Mouse (Mus musculus) thymus, adult 18-20 months (tissue): Measurements from ENCODE around the gene Cd300ld2.
"Not testable (repeated sequence)": the region's sequence is repeated elsewhere in the genome, so short reads cannot be mapped to it uniquely, and the experiment has no call there.

Experiments used
- DNase-seq, 2 experiments: peaks; one replicate each; pipeline ENCODE4 v3.0.0; 2022; ENCODE audit warnings: mixed read lengths in 2 of 2

The Cd300ld2 gene

GRCm38 (mm10) chr11:115016093-115016492, at the start of gene Cd300ld2:
Gene Cd300ld2 (minus strand): TSS chr11:115016193.
- not testable (repeated sequence) for DNase-seq

- DNase-seq: no peak
These were observed 46.1 kb upstream of the Cd300ld2 start, which contains the start of gene Cd300e for GRCm38 (mm10) chr11:115062077-115062476. Gene Cd300e (minus strand): TSS chr11:115062177.

- no peak for DNase-seq
These were observed 43.8 kb upstream of the Cd300ld2 start for GRCm38 (mm10) chr11:115059797-115060196.

GRCm38 (mm10) chr11:115058701-115059100, 42.7 kb upstream of the Cd300ld2 start:
- no peak for DNase-seq

- no peak for DNase-seq
These were observed 38.5 kb upstream of the Cd300ld2 start for GRCm38 (mm10) chr11:115054537-115054936.

GRCm38 (mm10) chr11:115052991-115053390, 37.0 kb upstream of the Cd300ld2 start:
- DNase-seq: no peak

- no peak for DNase-seq
These were observed 36.2 kb upstream of the Cd300ld2 start for GRCm38 (mm10) chr11:115052206-115052605.

- no peak for DNase-seq
These were observed 33.4 kb upstream of the Cd300ld2 start for GRCm38 (mm10) chr11:115049282-115049895.

GRCm38 (mm10) chr11:115048259-115048658, 32.3 kb upstream of the Cd300ld2 start, which contains the start of gene Cd300ld3:
Gene Cd300ld3 (minus strand): TSS chr11:115048409.
- DNase-seq: no peak

GRCm38 (mm10) chr11:115037669-115038068, 21.7 kb upstream of the Cd300ld2 start, which contains the start of gene Cd300ld5:
Gene Cd300ld5 (minus strand): TSS chr11:115037769.
- DNase-seq: not testable (repeated sequence)

- not testable (repeated sequence) for DNase-seq
These were observed 10.9 kb upstream of the Cd300ld2 start, which contains the start of gene Cd300ld4 for GRCm38 (mm10) chr11:115026912-115027311. Gene Cd300ld4 (minus strand): TSS chr11:115027012.

GRCm38 (mm10) chr11:115004070-115004469, 11.9 kb downstream of the Cd300ld2 start:
- no peak for DNase-seq

GRCm38 (mm10) chr11:115001474-115002040, 14.4 kb downstream of the Cd300ld2 start, which contains the start of gene Cd300c2:
Gene Cd300c2 (minus strand): TSS chr11:115001880.
- no peak for DNase-seq

GRCm38 (mm10) chr11:114989793-114990192, 26.2 kb downstream of the Cd300ld2 start, which contains the start of gene Cd300ld:
Gene Cd300ld (minus strand): TSS chr11:114989922.
- no peak for DNase-seq

- DNase-seq: no peak
These were observed 34.1 kb downstream of the Cd300ld2 start for GRCm38 (mm10) chr11:114981866-114982265.

- no peak for DNase-seq
These were observed 43.3 kb downstream of the Cd300ld2 start for GRCm38 (mm10) chr11:114972726-114973125.

GRCm38 (mm10) chr11:114968752-114969207, 47.2 kb downstream of the Cd300ld2 start, which contains the start of gene Cd300c:
Gene Cd300c (minus strand): TSS chr11:114969157.
- DNase-seq: no peak

- DNase-seq: no peak
These were observed 50.7 kb downstream of the Cd300ld2 start for GRCm38 (mm10) chr11:114965182-114965828.

- no peak for DNase-seq
These were observed 55.6 kb downstream of the Cd300ld2 start for GRCm38 (mm10) chr11:114960369-114960768.
